Mouse (Mus musculus): Measurements from ENCODE around the gene 1700069L16Rik.
A peak's percentile ranks its signal among the peaks of the same experiment; 100 is the strongest.

Gene 1700069L16Rik

GRCm38 (mm10) chr5:113734376-113734775 is 9.8 kb upstream of the 1700069L16Rik start:
- DNase-seq (ENCODE audit: low spot score in 2 of 2), result no peak

- DNase-seq (ENCODE audit: low spot score in 2 of 2), result peak; percentile 57 to 66
These were observed 7.6 kb upstream of the 1700069L16Rik start for GRCm38 (mm10) chr5:113732182-113732581.

GRCm38 (mm10) chr5:113731174-113731573 is 6.6 kb upstream of the 1700069L16Rik start:
- no peak for DNase-seq (ENCODE audit: low spot score in 2 of 2)

- DNase-seq (ENCODE audit: low spot score in 2 of 2), result peak; percentile 44 to 46
These were observed 6.1 kb upstream of the 1700069L16Rik start for GRCm38 (mm10) chr5:113730641-113731121.

- DNase-seq (ENCODE audit: low spot score in 2 of 2), result no peak
These were observed 4.1 kb upstream of the 1700069L16Rik start for GRCm38 (mm10) chr5:113728691-113729090.

- DNase-seq (ENCODE audit: low spot score in 2 of 2), result no peak
These were observed 3.4 kb upstream of the 1700069L16Rik start for GRCm38 (mm10) chr5:113728011-113728410.

GRCm38 (mm10) chr5:113727238-113727637 is 2.7 kb upstream of the 1700069L16Rik start:
- no peak for DNase-seq (ENCODE audit: low spot score in 2 of 2)

GRCm38 (mm10) chr5:113726618-113727017 is 2.0 kb upstream of the 1700069L16Rik start:
- no peak for DNase-seq (ENCODE audit: low spot score in 2 of 2)

- DNase-seq (ENCODE audit: low spot score in 2 of 2), result no peak
These were observed 845 bp upstream of the 1700069L16Rik start for GRCm38 (mm10) chr5:113725417-113725816.

GRCm38 (mm10) chr5:113723567-113724237 is 870 bp downstream of the 1700069L16Rik start:
- peak in 1 of 2 experiments; percentile 20 for DNase-seq (ENCODE audit: low spot score in 2 of 2)

- no peak for DNase-seq (ENCODE audit: low spot score in 2 of 2)
These were observed 2.2 kb downstream of the 1700069L16Rik start for GRCm38 (mm10) chr5:113722224-113723013.

GRCm38 (mm10) chr5:113719221-113719661 is 5.3 kb downstream of the 1700069L16Rik start:
- DNase-seq (ENCODE audit: low spot score in 2 of 2), result no peak

GRCm38 (mm10) chr5:113716581-113717388 is 7.8 kb downstream of the 1700069L16Rik start:
- peak; percentile 64 to 71 for DNase-seq (ENCODE audit: low spot score in 2 of 2)

GRCm38 (mm10) chr5:113712861-113713260 is 11.7 kb downstream of the 1700069L16Rik start:
- DNase-seq (ENCODE audit: low spot score in 2 of 2), result no peak

GRCm38 (mm10) chr5:113703803-113704585 is 20.6 kb downstream of the 1700069L16Rik start:
- no peak for DNase-seq (ENCODE audit: low spot score in 2 of 2)

GRCm38 (mm10) chr5:113700388-113701023 is 24.1 kb downstream of the 1700069L16Rik start:
- DNase-seq (ENCODE audit: low spot score in 2 of 2), result no peak

GRCm38 (mm10) chr5:113694415-113694814 is 30.2 kb downstream of the 1700069L16Rik start:
- DNase-seq (ENCODE audit: low spot score in 2 of 2), result no peak

- DNase-seq (ENCODE audit: low spot score in 2 of 2), result no peak
These were observed 30.6 kb downstream of the 1700069L16Rik start for GRCm38 (mm10) chr5:113694000-113694399.

- no peak for DNase-seq (ENCODE audit: low spot score in 2 of 2)
These were observed 31.3 kb downstream of the 1700069L16Rik start for GRCm38 (mm10) chr5:113693196-113693755.

GRCm38 (mm10) chr5:113690866-113691265 is 33.7 kb downstream of the 1700069L16Rik start:
- no peak for DNase-seq (ENCODE audit: low spot score in 2 of 2)
